Mouse (Mus musculus): ENCODE measurements at regions not wholly inside any gene's neighbourhood (a gene's known extent, or its start where the extent isn't known, plus 50 kb on each side); places are given as distances from the start of the nearest gene placed in this dataset.
A peak's percentile ranks its signal among the peaks of the same experiment; 100 is the strongest.

DNA sequence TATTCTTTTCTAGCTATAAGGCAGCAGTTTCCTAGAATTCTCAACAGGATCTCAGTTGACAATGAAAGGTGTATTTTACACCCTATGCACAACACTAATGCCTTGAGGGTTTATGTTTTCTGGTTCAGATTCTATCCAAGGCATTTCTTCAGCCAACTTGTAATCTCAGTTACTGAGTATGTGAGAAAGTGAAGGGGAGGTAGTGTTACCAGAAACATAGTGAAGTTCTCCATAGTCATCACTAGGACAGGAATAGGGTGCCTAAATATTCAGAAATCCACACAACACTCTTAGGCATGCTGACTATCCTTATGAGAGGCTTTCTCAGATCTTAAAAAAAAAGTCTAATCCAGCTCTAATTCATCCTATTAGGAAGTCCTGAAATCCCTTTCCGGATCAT is 1228.2 kb upstream of the Cntnap5a start:
- 92% methylated on average over 1 of the region's 1 CpGs for WGBS
- no peaks in the 10 kb centered on the region for H3K27me3 ChIP-seq
- no peak overlapping the region for H3K4me2 ChIP-seq (replicated peaks)
- no peak overlapping the region for H3K9ac ChIP-seq (replicated peaks)
- no peak overlapping the region for H3K27ac ChIP-seq (replicated peaks)
- H3K4me1 ChIP-seq, result no peaks in the 10 kb centered on the region
- ATAC-seq (ENCODE audit: low FRiP score, low read depth), result no peak
- no peaks in the 10 kb centered on the region for H3K9me3 ChIP-seq
- H3K4me3 ChIP-seq, result no peak overlapping the region
- H3K36me3 ChIP-seq, result no peaks in the 10 kb centered on the region

DNA sequence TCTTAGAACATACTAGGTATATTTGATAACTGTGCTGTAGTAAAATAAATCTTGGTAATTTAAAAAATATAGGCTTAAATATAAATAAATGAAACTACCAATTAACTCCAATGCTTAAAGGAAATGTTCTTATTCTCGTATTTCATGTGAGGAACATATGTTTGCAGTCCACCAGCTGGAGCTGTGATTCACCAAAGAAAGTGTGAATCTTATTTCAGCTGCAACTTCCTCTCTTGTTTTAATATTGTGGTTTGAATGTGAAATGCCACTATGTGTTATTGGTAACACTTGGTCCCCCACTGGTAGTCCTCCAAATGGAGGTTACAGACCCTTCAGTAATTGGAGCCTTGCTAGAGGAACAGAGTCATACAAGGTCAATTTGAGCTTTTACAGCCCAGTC is 1188.1 kb upstream of the Cntnap5a start:
- no peak overlapping the region for H3K4me3 ChIP-seq
- no peak overlapping the region for H3K27ac ChIP-seq (replicated peaks)
- H3K9ac ChIP-seq (replicated peaks), result no peak overlapping the region
- H3K36me3 ChIP-seq, result no peaks in the 10 kb centered on the region
- 82% methylated on average over 1 of the region's 1 CpGs for WGBS
- no peak overlapping the region for H3K4me2 ChIP-seq (replicated peaks)
- no peak for ATAC-seq (ENCODE audit: low FRiP score, low read depth)
- no peaks in the 10 kb centered on the region for H3K9me3 ChIP-seq
- no peaks in the 10 kb centered on the region for H3K4me1 ChIP-seq
- H3K27me3 ChIP-seq, result no peaks in the 10 kb centered on the region

DNA sequence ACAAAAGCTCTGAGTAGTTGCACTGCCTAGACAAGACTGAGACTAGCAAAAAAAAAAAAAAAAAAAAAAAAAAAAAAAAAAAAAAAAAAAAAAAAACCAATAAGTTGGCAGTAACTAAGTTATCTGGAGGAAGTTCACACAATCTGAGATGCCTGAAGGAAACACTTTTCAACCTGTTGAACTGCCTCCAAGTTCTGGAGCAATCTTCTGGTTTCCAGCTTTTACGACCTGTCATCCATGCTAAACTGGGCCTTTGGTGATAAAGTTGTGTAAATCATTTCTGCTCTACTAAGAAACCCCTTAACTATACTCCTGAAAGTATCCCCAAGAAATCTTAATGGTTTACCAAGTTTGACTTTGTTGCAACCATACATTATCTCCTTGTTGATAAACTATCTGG is 1168.8 kb upstream of the Cntnap5a start:
- no peaks in the 10 kb centered on the region for H3K27me3 ChIP-seq
- H3K4me1 ChIP-seq, result no peaks in the 10 kb centered on the region
- H3K4me2 ChIP-seq (replicated peaks), result no peak overlapping the region
- no peaks in the 10 kb centered on the region for H3K9me3 ChIP-seq
- no peak overlapping the region for H3K4me3 ChIP-seq
- WGBS, result 93% methylated on average over 1 of the region's 1 CpGs
- no peak overlapping the region for H3K27ac ChIP-seq (replicated peaks)
- H3K9ac ChIP-seq (replicated peaks), result no peak overlapping the region
- H3K36me3 ChIP-seq, result no peaks in the 10 kb centered on the region
- ATAC-seq (ENCODE audit: low FRiP score, low read depth), result no peak

DNA sequence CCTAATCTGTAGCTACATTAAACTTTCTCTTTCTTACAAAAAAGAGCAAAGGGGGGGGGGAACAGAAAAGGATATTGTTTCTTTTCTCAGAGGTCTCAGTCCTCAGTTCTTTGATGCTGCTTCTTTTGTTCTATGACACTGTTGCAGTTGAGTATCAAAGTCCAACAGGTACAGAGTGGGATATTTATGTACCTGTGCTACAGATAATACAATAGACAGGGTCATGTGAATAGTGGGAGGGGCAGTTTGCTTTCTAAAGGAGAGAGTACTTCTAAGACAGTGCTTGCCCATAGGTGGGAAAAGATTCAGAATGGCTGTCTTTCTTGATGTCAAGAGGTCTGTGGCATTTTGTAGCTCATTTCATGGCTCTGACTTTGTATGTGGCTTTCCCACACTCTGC is 1164.7 kb upstream of the Cntnap5a start:
- Histone ChIP-seq H3K4me1 (no peaks in the 10 kb centered on the region), H3K4me3 (no peak overlapping the region), H3K4me2 (replicated peaks) (no peak overlapping the region), H3K9ac (replicated peaks) (no peak overlapping the region), H3K27me3 (no peaks in the 10 kb centered on the region), H3K27ac (replicated peaks) (no peak overlapping the region), H3K9me3 (no peaks in the 10 kb centered on the region), H3K36me3 (no peaks in the 10 kb centered on the region)
- no peak for ATAC-seq (ENCODE audit: low FRiP score, low read depth)

DNA sequence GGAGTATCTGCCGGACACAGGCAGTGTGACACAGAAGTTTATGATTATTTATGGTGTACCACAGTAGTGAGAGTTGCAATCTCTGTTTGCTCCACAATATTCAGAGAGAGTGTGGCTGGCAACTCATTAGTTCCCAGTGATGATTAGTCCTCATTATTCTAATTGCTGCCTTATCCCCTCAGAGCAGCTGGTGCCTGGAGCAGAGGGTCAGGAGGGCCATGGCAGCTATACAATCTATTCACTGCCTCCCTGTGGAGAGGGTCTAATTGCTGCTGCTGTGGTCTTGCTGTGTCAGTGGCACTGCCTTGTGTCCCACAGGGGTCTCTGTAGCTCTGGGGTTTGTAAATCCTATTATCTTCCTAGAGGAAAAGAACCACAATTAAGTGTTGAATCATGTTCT is 1156.0 kb upstream of the Cntnap5a start:
- ATAC-seq (ENCODE audit: low FRiP score, low read depth), result peak; percentile 94
- Histone ChIP-seq H3K27me3 (no peaks in the 10 kb centered on the region), H3K4me2 (replicated peaks) (no peak overlapping the region), H3K9ac (replicated peaks) (no peak overlapping the region), H3K9me3 (no peaks in the 10 kb centered on the region), H3K36me3 (no peaks in the 10 kb centered on the region), H3K4me1 (peaks cover 6% of the 10 kb centered on the region; the same call in 1 of the 2 replicates), H3K4me3 (no peak overlapping the region), H3K27ac (replicated peaks) (no peak overlapping the region)
- WGBS, result 53% methylated on average over 1 of the region's 1 CpGs

DNA sequence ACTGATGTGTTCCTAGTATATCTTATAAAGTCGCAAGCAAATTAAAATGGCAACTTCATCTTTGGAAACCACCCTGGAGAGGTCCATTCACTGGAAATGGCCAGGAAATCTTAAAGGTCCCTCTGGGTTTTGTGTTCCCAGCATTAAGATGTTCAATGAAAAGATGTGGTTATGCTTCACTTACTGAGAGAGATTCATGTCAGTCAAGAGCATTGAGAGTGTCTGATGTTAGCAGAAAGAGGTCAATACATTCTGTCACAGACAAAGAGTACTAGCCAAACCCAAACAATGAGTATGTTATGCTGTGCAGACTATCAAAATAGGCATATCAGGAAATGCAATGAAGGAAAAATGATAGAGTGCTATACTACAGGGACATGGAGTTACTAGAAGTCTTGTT is 1150.7 kb upstream of the Cntnap5a start:
- no peaks in the 10 kb centered on the region for H3K27me3 ChIP-seq
- no peaks in the 10 kb centered on the region for H3K9me3 ChIP-seq
- no peak for ATAC-seq (ENCODE audit: low FRiP score, low read depth)
- H3K36me3 ChIP-seq, result no peaks in the 10 kb centered on the region
- H3K4me2 ChIP-seq (replicated peaks), result no peak overlapping the region
- peaks cover 2% of the 10 kb centered on the region; the same call in 1 of the 2 replicates for H3K4me1 ChIP-seq
- 75% methylated on average over 1 of the region's 1 CpGs for WGBS
- H3K9ac ChIP-seq (replicated peaks), result no peak overlapping the region
- H3K4me3 ChIP-seq, result no peak overlapping the region
- no peak overlapping the region for H3K27ac ChIP-seq (replicated peaks)

DNA sequence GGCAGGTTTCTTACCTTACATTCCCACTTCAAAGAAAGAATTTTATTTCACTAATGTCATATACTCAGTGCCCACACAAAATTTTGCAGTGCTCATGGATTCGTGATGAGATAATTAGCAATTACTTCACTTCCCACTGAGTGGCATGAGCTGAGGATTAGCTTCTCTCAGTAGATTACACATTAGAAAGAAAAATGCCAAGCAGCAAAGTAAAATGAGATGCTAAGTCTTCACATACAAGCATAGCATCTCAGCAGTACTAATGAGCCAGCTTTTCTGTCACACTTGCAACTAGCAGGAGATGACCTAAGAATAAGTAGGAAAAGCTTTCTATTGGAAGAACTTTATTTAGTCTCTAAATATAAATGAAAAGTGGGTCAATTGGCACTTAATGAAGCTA is 1137.6 kb upstream of the Cntnap5a start:
- Histone ChIP-seq H3K27me3 (no peaks in the 10 kb centered on the region), H3K27ac (replicated peaks) (no peak overlapping the region), H3K9me3 (no peaks in the 10 kb centered on the region), H3K4me3 (no peak overlapping the region), H3K9ac (replicated peaks) (no peak overlapping the region), H3K4me1 (no peaks in the 10 kb centered on the region), H3K4me2 (replicated peaks) (no peak overlapping the region), H3K36me3 (no peaks in the 10 kb centered on the region)
- WGBS, result 50% methylated on average over 1 of the region's 1 CpGs
- ATAC-seq (ENCODE audit: low FRiP score, low read depth), result no peak

DNA sequence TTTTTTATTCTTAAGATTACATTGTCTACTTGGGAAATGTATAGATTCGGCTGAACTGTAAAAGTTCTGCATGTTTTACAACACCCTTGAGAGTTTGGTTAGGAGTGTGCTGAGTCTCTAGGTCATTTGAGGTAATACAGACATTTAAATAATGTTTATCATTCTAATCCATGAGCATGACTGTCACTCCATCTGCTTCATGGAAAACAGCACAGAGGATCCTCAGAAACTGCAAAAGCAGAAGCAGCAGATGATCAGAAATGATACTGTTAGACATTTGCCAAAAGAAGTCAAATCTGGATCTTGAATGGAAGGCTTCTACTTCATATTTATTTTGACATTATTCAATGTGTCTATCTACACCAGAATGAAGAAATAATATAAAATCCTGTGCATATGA is 1131.8 kb upstream of the Cntnap5a start:
- Histone ChIP-seq H3K4me2 (replicated peaks) (no peak overlapping the region), H3K9me3 (no peaks in the 10 kb centered on the region), H3K27me3 (no peaks in the 10 kb centered on the region), H3K36me3 (no peaks in the 10 kb centered on the region), H3K9ac (replicated peaks) (no peak overlapping the region), H3K4me1 (no peaks in the 10 kb centered on the region), H3K4me3 (no peak overlapping the region), H3K27ac (replicated peaks) (no peak overlapping the region)
- no peak for ATAC-seq (ENCODE audit: low FRiP score, low read depth)
- 86% methylated on average over 1 of the region's 1 CpGs for WGBS

DNA sequence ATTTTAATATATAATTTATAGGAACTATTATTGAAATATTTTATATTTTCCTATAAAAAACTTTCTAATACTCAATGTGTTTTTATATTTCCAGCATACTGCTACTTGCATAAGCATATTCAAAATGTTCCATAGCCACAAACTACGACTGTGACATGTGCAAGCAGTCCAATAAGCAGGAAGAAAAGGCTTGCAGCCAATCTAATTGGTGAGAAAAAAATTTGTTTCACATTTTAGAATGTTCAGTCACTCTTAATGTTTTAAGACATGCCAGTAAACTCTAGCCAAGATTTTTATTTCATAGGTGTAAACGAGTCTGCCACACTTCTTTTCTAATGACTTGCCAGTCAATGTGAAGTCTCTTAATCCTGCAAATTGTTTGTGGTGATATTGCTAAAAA is 1130.1 kb upstream of the Cntnap5a start:
- Histone ChIP-seq H3K4me3 (no peak overlapping the region), H3K4me1 (no peaks in the 10 kb centered on the region), H3K9me3 (no peaks in the 10 kb centered on the region), H3K36me3 (no peaks in the 10 kb centered on the region), H3K4me2 (replicated peaks) (no peak overlapping the region), H3K9ac (replicated peaks) (no peak overlapping the region), H3K27me3 (no peaks in the 10 kb centered on the region), H3K27ac (replicated peaks) (no peak overlapping the region)
- ATAC-seq (ENCODE audit: low FRiP score, low read depth), result no peak
- WGBS, result 79% methylated on average over 2 of the region's 2 CpGs
